Mouse (Mus musculus) G1E (cell line): ENCODE results near the gene Syn3. TPM values are rescaled to one million over a fixed set of nuclear protein-coding genes. Genes with fewer than 3 reads are reported as not detected.

Experiments used
- ATAC-seq: 2 replicates; pipeline ENCODE4 v1.8.0; 2016; ENCODE audit warnings: mild to moderate bottlenecking; ENCODE audit not compliant: insufficient number of reproducible peaks, poor library complexity, low FRiP score, severe bottlenecking; ENCODE audit errors: extremely low read depth
- DNase-seq: peaks from one replicate; pipeline ENCODE4 v3.0.0; 2012; ENCODE audit warnings: low spot score
- H3K27me3 ChIP-seq: 2 replicates; pipeline ENCODE4 v1.6.1; 2012; ENCODE audit warnings: mild to moderate bottlenecking, low read length, inconsistent platforms; ENCODE audit not compliant: insufficient read depth
- H3K36me3 ChIP-seq: replicated peaks from 2 replicates; pipeline ENCODE3; 2012; ENCODE audit warnings: mild to moderate bottlenecking, inconsistent platforms
- H3K4me1 ChIP-seq: 2 replicates; pipeline ENCODE4 v1.6.1; 2012; ENCODE audit warnings: low read depth, low read length, inconsistent platforms, mixed read lengths; ENCODE audit not compliant: insufficient read depth
- H3K4me3 ChIP-seq: 2 replicates; pipeline ENCODE4 v1.5.1; 2012; ENCODE audit warnings: low read depth, mild to moderate bottlenecking, inconsistent platforms, low read length, moderate library complexity, mixed read lengths
- H3K9me3 ChIP-seq: replicated peaks from 2 replicates; pipeline ENCODE4 v1.6.1; 2012; ENCODE audit warnings: inconsistent platforms
- CTCF ChIP-seq: IDR thresholded peaks from 2 replicates; pipeline ENCODE4 v1.5.1; 2012; ENCODE audit warnings: low read depth, low read length, inconsistent platforms, mixed read lengths
- GATA1 ChIP-seq: IDR thresholded peaks from 2 replicates; pipeline ENCODE4 v1.6.1; 2012; ENCODE audit warnings: borderline replicate concordance, low read length, inconsistent platforms, mixed read lengths
- GATA2 ChIP-seq: IDR thresholded peaks from 2 replicates; pipeline ENCODE4 v1.6.1; 2012; ENCODE audit warnings: low read depth, low read length, inconsistent platforms, borderline replicate concordance
- POLR2AphosphoS5 ChIP-seq: IDR thresholded peaks from 2 replicates; pipeline ENCODE4 v1.6.1; 2012; ENCODE audit warnings: low read depth, low read length, inconsistent platforms; ENCODE audit not compliant: insufficient replicate concordance
- TAL1 ChIP-seq: conservative IDR thresholded peaks from 2 replicates; pipeline ENCODE4 v1.6.1; 2012; ENCODE audit warnings: low read depth, low read length, inconsistent platforms, mixed read lengths
- polyA plus RNA-seq: library from polyadenylated mRNA; stranded (reverse); fragments of >175 nt; gene quantifications from 2 replicates; pipeline ENCODE4 v1.2.3, GENCODE M21; 2012
- total RNA-seq, 2 experiments: library from RNA; stranded (forward) in 1 of 2; stranded (reverse) in 1 of 2; fragments of 200-1000 nt in 1 of 2; fragments of >200 nt in 1 of 2; fragmentation: Nextera tagmentation in 1 of 2; gene quantifications; 2 replicates each; pipeline ENCODE4 v1.2.3; 2014 to 2017

Gene Syn3
- total and polyA plus RNA-seq, 3 experiments: 0.44 TPM; not detected in 2

DNA sequence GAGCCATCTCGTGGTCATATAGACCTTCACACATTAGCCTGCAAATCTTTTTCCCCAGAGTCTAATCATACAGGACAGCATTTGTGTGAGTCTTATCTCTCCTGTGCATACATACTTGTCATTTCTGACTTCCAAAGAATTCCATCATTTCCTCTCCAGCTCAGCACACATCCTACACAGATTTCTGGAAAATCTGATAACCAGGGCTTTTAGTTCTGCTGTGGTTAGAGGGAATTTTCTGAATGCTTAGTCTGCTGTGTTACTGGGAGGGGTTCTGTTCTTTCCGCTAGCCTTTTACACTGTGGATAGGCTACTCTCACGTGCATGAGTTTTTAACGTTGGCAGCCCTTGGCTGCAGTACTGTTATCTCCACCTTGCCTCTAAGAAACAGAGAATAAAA lies 91.7 kb downstream of the Syn3 start:
- no peaks in the 10 kb centered on the region for H3K9me3 ChIP-seq
- H3K36me3 ChIP-seq: no peaks in the 10 kb centered on the region
- DNase-seq: no peak
- H3K4me3 ChIP-seq: no peak overlapping the region
- H3K27me3 ChIP-seq: peaks cover 4% of the 10 kb centered on the region; the same call in 1 of the 2 replicates
- TF ChIP-seq POLR2AphosphoS5 (no peak), CTCF (no peak), GATA2 (no peak), GATA1 (no peak), TAL1 (no peak)
- no peaks in the 10 kb centered on the region for H3K4me1 ChIP-seq
- ATAC-seq: no peak

DNA sequence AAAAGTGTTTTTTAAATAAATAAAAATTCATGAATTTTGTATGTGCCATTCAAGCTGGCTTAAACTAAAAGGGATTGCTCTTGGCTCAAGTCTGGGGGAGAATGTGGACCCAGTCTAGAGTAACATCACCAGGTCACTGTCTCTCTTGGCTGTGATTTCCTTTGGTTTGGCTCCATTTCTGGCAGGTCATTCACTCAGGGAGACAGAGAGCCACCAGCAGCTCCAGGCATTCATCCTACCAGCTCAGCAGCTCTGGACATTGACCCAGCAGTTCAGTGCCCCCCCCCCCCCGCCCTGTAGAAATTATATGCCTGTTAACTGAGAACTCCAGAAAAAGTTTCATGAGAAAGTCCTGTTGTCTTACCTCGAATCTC lies 100.4 kb downstream of the Syn3 start:
- no peak for TF ChIP-seq GATA2
- no peak for TF ChIP-seq CTCF
- TF ChIP-seq TAL1: no peak
- no peak for TF ChIP-seq POLR2AphosphoS5
- no peak for TF ChIP-seq GATA1
- no peak overlapping the region for H3K4me3 ChIP-seq
- no peaks in the 10 kb centered on the region for H3K9me3 ChIP-seq
- H3K36me3 ChIP-seq: no peaks in the 10 kb centered on the region
- no peak for ATAC-seq
- peaks cover 3% of the 10 kb centered on the region; the same call in 1 of the 2 replicates for H3K27me3 ChIP-seq
- H3K4me1 ChIP-seq: no peaks in the 10 kb centered on the region
- no peak for DNase-seq

DNA sequence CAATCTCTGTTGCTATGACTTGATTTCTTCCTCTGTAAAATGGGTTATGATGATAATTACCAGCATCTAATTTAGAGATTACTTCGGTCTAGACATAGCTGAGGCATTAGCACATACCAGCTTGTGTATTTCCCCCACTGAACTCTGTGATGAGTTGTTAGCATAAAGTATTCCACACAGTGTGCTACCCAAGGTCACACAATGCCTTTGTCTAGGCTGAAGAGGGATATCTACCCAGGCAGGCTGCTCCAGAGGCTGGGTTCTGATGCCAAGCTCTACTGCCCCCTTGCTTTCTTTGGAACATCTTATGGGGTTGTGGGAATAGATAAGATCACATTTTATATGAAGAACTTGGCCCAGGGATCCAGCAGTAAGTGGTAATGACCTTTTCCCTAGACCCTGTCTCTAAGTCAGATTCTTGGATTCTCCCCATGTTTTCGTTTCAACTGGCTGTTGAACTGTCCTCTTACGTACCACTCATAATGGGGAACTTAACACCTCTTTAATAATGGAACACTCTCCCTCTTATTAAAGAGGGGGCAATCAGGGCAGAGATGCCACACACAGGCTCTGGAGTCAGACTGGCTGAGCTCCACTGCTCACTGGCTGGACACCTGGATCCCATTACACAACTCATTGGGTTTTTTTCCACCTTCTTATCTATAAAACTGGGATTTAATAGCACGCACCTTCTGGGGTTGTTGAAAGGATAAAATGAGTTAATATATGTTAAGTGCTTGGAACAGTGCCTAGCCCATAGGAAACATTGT lies 100.9 kb downstream of the Syn3 start:
- Histone ChIP-seq H3K27me3 (peaks cover 3% of the 10 kb centered on the region; the same call in 1 of the 2 replicates), H3K9me3 (no peaks in the 10 kb centered on the region), H3K4me1 (no peaks in the 10 kb centered on the region), H3K4me3 (no peak overlapping the region), H3K36me3 (no peaks in the 10 kb centered on the region)
- TF ChIP-seq TAL1 (no peak), POLR2AphosphoS5 (no peak), GATA1 (no peak), CTCF (no peak), GATA2 (no peak)
- no peak for ATAC-seq
- no peak for DNase-seq

DNA sequence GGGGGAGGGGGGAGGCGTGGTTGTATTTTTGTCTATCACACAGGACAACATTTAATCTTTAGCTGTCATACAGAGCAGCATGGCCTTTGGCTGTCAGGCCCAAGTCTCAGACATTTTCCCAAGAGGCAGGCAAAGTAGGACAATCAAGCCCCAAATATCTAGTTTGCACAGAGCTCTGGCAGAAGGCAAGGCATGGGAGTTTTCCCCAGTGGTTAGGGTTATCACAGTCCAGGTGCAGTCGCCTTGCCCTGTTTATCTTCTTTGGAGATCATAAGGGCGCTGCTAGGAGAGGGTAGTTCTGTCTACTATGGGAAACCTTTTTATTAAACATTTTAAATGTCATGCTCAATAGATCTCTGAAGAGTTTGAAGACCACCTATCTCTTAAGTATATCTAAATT lies 106.3 kb downstream of the Syn3 start:
- Histone ChIP-seq H3K36me3 (no peaks in the 10 kb centered on the region), H3K4me3 (no peak overlapping the region), H3K9me3 (no peaks in the 10 kb centered on the region), H3K4me1 (peaks cover 3% of the 10 kb centered on the region; the same call in 1 of the 2 replicates), H3K27me3 (peaks cover 6% of the 10 kb centered on the region; the same call in 1 of the 2 replicates)
- DNase-seq: no peak
- no peak for TF ChIP-seq POLR2AphosphoS5
- TF ChIP-seq CTCF: no peak
- no peak for TF ChIP-seq GATA2
- TF ChIP-seq TAL1: no peak
- no peak for TF ChIP-seq GATA1
- ATAC-seq: no peak

DNA sequence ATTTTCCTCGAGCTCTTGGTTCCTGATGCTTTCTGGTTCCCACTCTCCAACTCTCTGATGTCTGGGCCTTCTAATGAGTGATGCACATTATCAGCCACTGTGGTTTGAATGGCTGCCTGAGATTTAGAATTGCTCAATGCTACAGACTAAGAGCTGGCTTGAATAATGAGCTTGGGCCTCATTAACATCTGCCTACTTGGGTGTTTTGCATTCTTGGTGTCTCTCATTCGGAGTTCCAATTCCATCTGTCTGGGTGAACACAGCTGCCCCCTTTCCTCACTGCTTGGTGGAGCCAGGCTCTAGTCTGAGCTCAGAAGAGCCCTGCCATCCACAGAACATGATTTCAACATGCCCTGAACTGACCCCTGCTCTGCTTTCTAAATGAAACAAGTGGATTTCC lies 108.8 kb downstream of the Syn3 start:
- DNase-seq (no peak), ATAC-seq (no peak)
- Histone ChIP-seq H3K9me3 (no peaks in the 10 kb centered on the region), H3K4me3 (no peak overlapping the region), H3K27me3 (peaks cover 8% of the 10 kb centered on the region; the same call in 1 of the 2 replicates), H3K4me1 (peaks cover 3% of the 10 kb centered on the region; the same call in 1 of the 2 replicates), H3K36me3 (no peaks in the 10 kb centered on the region)
- no peak for TF ChIP-seq GATA2
- no peak for TF ChIP-seq POLR2AphosphoS5
- TF ChIP-seq TAL1: no peak
- TF ChIP-seq GATA1: no peak
- TF ChIP-seq CTCF: no peak

DNA sequence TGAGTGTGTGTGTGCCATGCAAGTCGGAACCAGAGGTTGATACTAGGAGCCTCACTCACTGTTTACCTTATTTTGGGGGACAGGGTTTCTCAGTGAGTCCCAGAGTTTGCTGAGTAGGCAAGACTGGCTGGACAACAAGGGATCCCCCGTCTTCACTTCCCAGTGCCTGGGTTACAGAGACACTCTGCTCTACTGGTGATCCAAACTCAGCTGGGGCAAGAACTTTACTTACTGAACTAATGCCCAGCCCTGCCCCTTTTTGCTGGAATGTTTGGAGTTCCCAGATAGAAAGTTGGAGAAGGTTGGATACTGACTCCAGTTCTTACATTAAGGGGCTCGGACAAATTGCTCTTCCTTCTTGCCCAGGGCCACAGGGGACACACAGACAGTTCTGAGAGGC lies 109.3 kb downstream of the Syn3 start:
- ATAC-seq: no peak
- DNase-seq: no peak
- H3K9me3 ChIP-seq: no peaks in the 10 kb centered on the region
- no peak overlapping the region for H3K4me3 ChIP-seq
- TF ChIP-seq GATA2: no peak
- no peak for TF ChIP-seq TAL1
- no peak for TF ChIP-seq GATA1
- peaks cover 10% of the 10 kb centered on the region; the same call in 1 of the 2 replicates for H3K27me3 ChIP-seq
- H3K36me3 ChIP-seq: no peaks in the 10 kb centered on the region
- peaks cover 3% of the 10 kb centered on the region; the same call in 1 of the 2 replicates for H3K4me1 ChIP-seq
